Mouse (Mus musculus): ENCODE measurements at regions not wholly inside any gene's neighbourhood (a gene's known extent, or its start where the extent isn't known, plus 50 kb on each side); places are given as distances from the start of the nearest gene placed in this dataset.

DNA sequence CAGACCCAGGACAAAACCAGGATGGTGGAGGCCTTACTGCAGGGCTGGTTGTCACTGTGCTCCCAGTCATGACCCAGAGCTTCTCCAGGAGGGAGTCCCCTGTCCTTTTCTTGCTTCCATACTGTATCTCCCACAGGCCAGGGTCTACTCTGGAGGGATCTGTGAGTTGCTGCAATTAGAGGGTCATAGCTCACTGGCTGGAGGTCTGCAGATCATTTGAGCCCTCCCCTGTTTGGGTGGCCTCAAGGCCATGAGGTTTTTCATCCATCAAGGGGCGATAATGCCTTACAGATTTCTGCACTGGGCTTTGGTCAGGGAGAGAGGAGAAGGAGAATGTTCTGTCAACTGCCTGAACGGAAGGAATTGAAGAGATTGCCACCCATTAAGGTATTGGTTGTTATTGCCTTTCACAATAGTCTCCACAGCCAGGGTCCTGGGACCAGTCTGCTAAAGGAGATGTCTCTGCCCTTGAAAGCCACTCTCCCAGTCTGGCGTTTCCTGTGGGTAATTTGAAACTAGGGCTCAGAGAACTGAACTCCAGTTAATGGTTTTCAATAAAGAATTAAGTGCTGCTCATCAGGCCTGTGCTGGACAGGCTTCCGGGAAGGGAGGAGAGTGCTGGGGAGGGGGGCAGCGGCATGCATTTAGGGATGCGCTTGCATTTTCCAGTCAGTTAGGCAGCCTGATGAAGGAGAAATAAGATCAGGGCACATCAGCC, 147.4 kb downstream of the Dmrta2 start:
- DNase-seq, result no peak

DNA sequence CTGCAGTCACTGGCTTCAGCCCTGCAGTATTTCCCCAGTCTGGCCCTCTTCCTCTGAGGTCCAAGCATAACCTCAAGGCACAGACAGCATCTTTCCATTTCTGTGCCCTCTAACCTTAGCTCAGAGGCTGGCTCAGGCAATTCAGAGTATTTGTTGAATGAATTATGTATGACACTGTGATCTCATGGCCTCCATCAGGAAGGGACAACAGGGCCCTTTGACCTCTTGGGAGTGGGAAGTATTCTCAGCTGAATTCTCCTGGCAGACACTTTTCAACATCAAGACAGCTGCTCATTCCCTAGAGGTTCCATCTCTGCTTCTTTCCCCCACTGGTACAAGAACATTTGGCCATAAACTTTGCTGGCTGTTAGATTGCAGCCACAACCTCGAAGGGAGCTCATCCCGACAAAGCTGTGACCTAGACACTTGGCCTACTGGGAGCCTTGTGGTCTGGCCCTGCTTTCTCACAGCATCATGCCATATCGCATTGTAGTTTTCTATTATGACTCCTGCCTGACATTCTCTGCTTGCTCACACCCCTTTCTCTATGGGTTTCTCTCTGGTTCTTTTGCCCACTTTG, 150.2 kb downstream of the Dmrta2 start:
- DNase-seq, result no peak

- DNase-seq, result peak; percentile 12 to 65
Measured at GRCm38 (mm10) chr4:110128918-110129317, 151.1 kb downstream of the Dmrta2 start.

DNA sequence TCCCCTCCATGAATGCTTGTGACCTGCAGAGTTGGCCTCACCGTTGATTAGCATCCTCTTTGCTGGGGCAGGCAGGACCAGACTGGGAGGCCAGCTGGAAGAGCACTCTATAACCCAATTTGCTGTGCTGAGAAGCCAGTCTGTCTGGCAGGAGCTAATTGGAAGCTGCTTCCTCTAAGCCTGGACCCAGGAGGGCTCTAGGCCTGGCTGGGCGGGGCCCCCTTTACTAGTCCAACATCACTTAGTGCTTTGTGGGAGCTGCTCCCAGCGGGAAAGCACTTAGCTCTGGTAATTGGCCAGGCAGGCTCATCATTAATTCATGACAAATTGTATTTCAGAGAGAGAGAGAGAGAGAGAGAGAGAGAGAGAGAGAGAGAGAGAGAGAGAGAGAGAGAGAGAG, 151.7 kb downstream of the Dmrta2 start:
- no peak for DNase-seq

DNA sequence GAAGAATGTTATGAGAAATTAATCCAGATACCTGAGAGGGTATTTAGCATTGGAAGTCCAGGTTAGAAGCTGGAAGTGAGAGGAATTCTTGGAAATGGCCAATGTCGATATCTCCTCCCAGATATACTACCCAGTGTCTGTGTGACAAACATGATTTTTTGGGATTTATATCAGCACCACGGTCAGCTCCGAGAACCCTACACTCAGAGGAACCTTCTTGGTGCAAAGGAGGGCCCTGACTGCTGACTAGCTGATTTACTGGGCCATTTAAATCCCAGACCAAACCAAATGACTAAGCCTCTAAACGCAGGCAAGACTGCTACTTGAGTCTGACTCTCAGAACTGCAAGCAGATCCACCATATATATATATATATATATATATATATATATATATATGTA, 154.2 kb downstream of the Dmrta2 start:
- DNase-seq, result no peak

DNA sequence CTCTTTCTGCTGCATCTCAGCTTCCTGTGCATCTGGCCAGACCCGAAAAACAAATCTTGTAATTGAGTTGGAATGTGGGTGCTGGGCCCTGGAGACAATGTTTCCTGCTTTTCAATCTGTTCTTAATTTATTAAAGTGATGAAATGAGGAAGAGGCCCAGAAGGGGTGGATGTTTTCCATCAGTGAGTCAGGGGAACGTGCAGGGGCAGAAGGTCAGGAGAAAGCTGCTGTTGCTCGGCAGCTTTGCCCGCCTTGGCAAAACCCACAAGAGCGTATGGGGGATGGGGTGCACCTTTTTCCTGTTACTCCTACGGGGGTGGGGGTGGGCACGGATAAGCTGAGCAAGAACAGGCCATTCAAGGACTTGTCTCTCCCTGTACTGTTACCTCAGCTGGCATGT, 156.2 kb downstream of the Dmrta2 start:
- DNase-seq, result no peak

- DNase-seq, result no peak
Measured at GRCm38 (mm10) chr4:110145229-110145628, 167.4 kb downstream of the Dmrta2 start.

- no peak for DNase-seq
Measured at GRCm38 (mm10) chr4:110152103-110152946, 174.5 kb downstream of the Dmrta2 start.
